Mouse (Mus musculus): ENCODE results near the gene Ckmt1. TPM values are rescaled to one million over a fixed set of nuclear protein-coding genes. Genes with fewer than 3 reads are reported as not detected.

Ckmt1 gene
- polyA plus RNA-seq, 2 experiments, result 0.06 TPM; not detected in 1

GRCm38 (mm10) chr2:121403296-121403695 lies 45.8 kb downstream of the Ckmt1 start:
- Histone ChIP-seq H3K9ac (replicated peaks) (no peak overlapping the region), H3K9me3 (ENCODE audit: control insufficient read depth, low read length) (no peaks in the 10 kb centered on the region), H3K27ac (no peak overlapping the region), H3K4me1 (replicated peaks; ENCODE audit: control insufficient read depth in 2 of 2, insufficient read depth in 2 of 2, low read length in 1 of 2) (no peaks in the 10 kb centered on the region), H3K36me3 (replicated peaks; ENCODE audit: control insufficient read depth, insufficient read depth, low read depth) (no peaks in the 10 kb centered on the region), H3K4me3 (ENCODE audit: insufficient read depth in 1 of 2, low read depth in 2 of 2, low read length in 2 of 2) (no peak overlapping the region), H3K4me2 (ENCODE audit: low read depth) (no peak overlapping the region), H3K27me3 (ENCODE audit: control insufficient read depth, insufficient read depth, low read length) (no peaks in the 10 kb centered on the region)
- ATAC-seq (ENCODE audit: insufficient read depth) (no peak), DNase-seq (ENCODE audit: low read depth in 3 of 3, low spot score in 3 of 3) (no peak)
- no peak for TF ChIP-seq EP300 (IDR thresholded peaks at IDR 0.05; ENCODE audit: low read depth)
- no peak for TF ChIP-seq CTCF (IDR thresholded peaks at IDR 0.05; ENCODE audit: low read depth)

- peak; percentile 11; the same call in 1 of the 2 replicates for ATAC-seq (ENCODE audit: insufficient read depth)
These were observed 50.6 kb downstream of the Ckmt1 start for GRCm38 (mm10) chr2:121408160-121408559.

GRCm38 (mm10) chr2:121412843-121413386 lies 55.4 kb downstream of the Ckmt1 start:
- ATAC-seq (ENCODE audit: insufficient read depth), result peak; percentile 12; the same call in 1 of the 2 replicates

More at GRCm38 (mm10) chr2:121408160-121408559, 50.6 kb downstream of the Ckmt1 start:
- TF ChIP-seq EP300 (IDR thresholded peaks at IDR 0.05; ENCODE audit: low read depth) (no peak), CTCF (IDR thresholded peaks at IDR 0.05; ENCODE audit: low read depth) (peak; percentile 81)
- Histone ChIP-seq H3K4me1 (replicated peaks; ENCODE audit: control insufficient read depth in 2 of 2, insufficient read depth in 2 of 2, low read length in 1 of 2) (peaks cover 2 to 8% of the 10 kb centered on the region in 2 experiments; a peak in 2 of 4 replicates), H3K36me3 (replicated peaks; ENCODE audit: control insufficient read depth, insufficient read depth, low read depth) (no peaks in the 10 kb centered on the region), H3K4me3 (ENCODE audit: insufficient read depth in 1 of 2, low read depth in 2 of 2, low read length in 2 of 2) (no peak overlapping the region), H3K9me3 (ENCODE audit: control insufficient read depth, low read length) (no peaks in the 10 kb centered on the region), H3K27me3 (ENCODE audit: control insufficient read depth, insufficient read depth, low read length) (no peaks in the 10 kb centered on the region), H3K9ac (replicated peaks) (no peak overlapping the region), H3K4me2 (ENCODE audit: low read depth) (no peak overlapping the region), H3K27ac (no peak overlapping the region)
- WGBS (ENCODE audit: insufficient replicate concordance), result 18% methylated on average over 4 of the region's 4 CpGs
- peak; percentile 52 to 56 (median 53) for DNase-seq (ENCODE audit: low read depth in 3 of 3, low spot score in 3 of 3)

More at GRCm38 (mm10) chr2:121412843-121413386, 55.4 kb downstream of the Ckmt1 start:
- Histone ChIP-seq H3K9me3 (ENCODE audit: control insufficient read depth, low read length) (no peaks in the 10 kb centered on the region), H3K9ac (replicated peaks) (peak overlapping the region; percentile 95), H3K27ac (peak overlapping the region; percentile 84), H3K36me3 (replicated peaks; ENCODE audit: control insufficient read depth, insufficient read depth, low read depth) (peaks cover 7% of the 10 kb centered on the region), H3K4me2 (ENCODE audit: low read depth) (peak overlapping the region; percentile 66), H3K27me3 (ENCODE audit: control insufficient read depth, insufficient read depth, low read length) (no peaks in the 10 kb centered on the region), H3K4me3 (ENCODE audit: insufficient read depth in 1 of 2, low read depth in 2 of 2, low read length in 2 of 2) (peak overlapping the region; percentile 86 to 90), H3K4me1 (replicated peaks; ENCODE audit: control insufficient read depth in 2 of 2, insufficient read depth in 2 of 2, low read length in 1 of 2) (peaks cover 10 to 17% of the 10 kb centered on the region in 2 experiments)
- peak; percentile 55 to 57 (median 56) for DNase-seq (ENCODE audit: low read depth in 3 of 3, low spot score in 3 of 3)
- WGBS (ENCODE audit: insufficient replicate concordance), result 4% methylated on average over 4 of the region's 4 CpGs
- no peak for TF ChIP-seq CTCF (IDR thresholded peaks at IDR 0.05; ENCODE audit: low read depth)

Other genes starting within 250 kb of the Ckmt1 start
- 0.02 TPM in 1 of 2 replicates, not detected in the other for gene Tgm7, start 247.9 kb upstream of the Ckmt1 start, polyA plus RNA-seq (2012; rRNA removed)
- not detected in 2 replicates for gene Tgm7, start 247.9 kb upstream of the Ckmt1 start, polyA plus RNA-seq (2014; fragmentation: Nextera tagmentation; extraction: Ambion mirVana)
- 3.7 and 5.6 TPM in 2 replicates for gene Adal, start 217.3 kb upstream of the Ckmt1 start, polyA plus RNA-seq (2012; rRNA removed)
- gene Adal, start 217.3 kb upstream of the Ckmt1 start, polyA plus RNA-seq (2014; fragmentation: Nextera tagmentation; extraction: Ambion mirVana), result 7.5 and 9.0 TPM in 2 replicates
- gene Lcmt2, start 217.1 kb upstream of the Ckmt1 start, polyA plus RNA-seq (2012; rRNA removed), result 3.6 and 4.1 TPM in 2 replicates
- gene Lcmt2, start 217.1 kb upstream of the Ckmt1 start, polyA plus RNA-seq (2014; fragmentation: Nextera tagmentation; extraction: Ambion mirVana), result 8.4 and 8.9 TPM in 2 replicates
- 13.0 and 15.0 TPM in 2 replicates for gene Tubgcp4, start 187.1 kb upstream of the Ckmt1 start, polyA plus RNA-seq (2012; rRNA removed)
- 20.3 and 21.3 TPM in 2 replicates for gene Tubgcp4, start 187.1 kb upstream of the Ckmt1 start, polyA plus RNA-seq (2014; fragmentation: Nextera tagmentation; extraction: Ambion mirVana)
- gene Zscan29, start 186.6 kb upstream of the Ckmt1 start, polyA plus RNA-seq (2012; rRNA removed), result 1.5 and 2.0 TPM in 2 replicates
- 2.8 and 3.1 TPM in 2 replicates for gene Zscan29, start 186.6 kb upstream of the Ckmt1 start, polyA plus RNA-seq (2014; fragmentation: Nextera tagmentation; extraction: Ambion mirVana)
- 16.4 and 17.0 TPM in 2 replicates for gene Trp53bp1, start 86.3 kb upstream of the Ckmt1 start, polyA plus RNA-seq (2012; rRNA removed)
- gene Trp53bp1, start 86.3 kb upstream of the Ckmt1 start, polyA plus RNA-seq (2014; fragmentation: Nextera tagmentation; extraction: Ambion mirVana), result 14.1 and 18.5 TPM in 2 replicates
- 0.04 TPM in 2 replicates for gene Map1a, start 68.1 kb upstream of the Ckmt1 start, polyA plus RNA-seq (2012; rRNA removed)
- 0.09 TPM in 1 of 2 replicates, not detected in the other for gene Map1a, start 68.1 kb upstream of the Ckmt1 start, polyA plus RNA-seq (2014; fragmentation: Nextera tagmentation; extraction: Ambion mirVana)
- 3.1 and 4.5 TPM in 2 replicates for gene Ppip5k1, start 2.3 kb upstream of the Ckmt1 start, polyA plus RNA-seq (2012; rRNA removed)
- 5.6 and 8.4 TPM in 2 replicates for gene Ppip5k1, start 2.3 kb upstream of the Ckmt1 start, polyA plus RNA-seq (2014; fragmentation: Nextera tagmentation; extraction: Ambion mirVana)
- gene Strc, start 29.5 kb downstream of the Ckmt1 start, polyA plus RNA-seq (2012; rRNA removed), result not detected in 2 replicates
- gene Strc, start 29.5 kb downstream of the Ckmt1 start, polyA plus RNA-seq (2014; fragmentation: Nextera tagmentation; extraction: Ambion mirVana), result not detected in 2 replicates
- 61.0 and 95.7 TPM in 2 replicates for gene Pdia3, start 56.1 kb downstream of the Ckmt1 start, polyA plus RNA-seq (2012; rRNA removed)
- 186 and 188 TPM in 2 replicates for gene Pdia3, start 56.1 kb downstream of the Ckmt1 start, polyA plus RNA-seq (2014; fragmentation: Nextera tagmentation; extraction: Ambion mirVana)
- gene Catsper2, start 56.1 kb downstream of the Ckmt1 start, polyA plus RNA-seq (2012; rRNA removed), result 0.40 and 0.60 TPM in 2 replicates
- gene Catsper2, start 56.1 kb downstream of the Ckmt1 start, polyA plus RNA-seq (2014; fragmentation: Nextera tagmentation; extraction: Ambion mirVana), result 0.29 and 0.92 TPM in 2 replicates
- gene Ell3, start 86.6 kb downstream of the Ckmt1 start, polyA plus RNA-seq (2012; rRNA removed), result 0.84 and 1.1 TPM in 2 replicates
- gene Ell3, start 86.6 kb downstream of the Ckmt1 start, polyA plus RNA-seq (2014; fragmentation: Nextera tagmentation; extraction: Ambion mirVana), result 1.8 and 2.0 TPM in 2 replicates
- 345 and 412 TPM in 2 replicates for gene Serf2, start 91.5 kb downstream of the Ckmt1 start, polyA plus RNA-seq (2012; rRNA removed)
- 279 and 297 TPM in 2 replicates for gene Serf2, start 91.5 kb downstream of the Ckmt1 start, polyA plus RNA-seq (2014; fragmentation: Nextera tagmentation; extraction: Ambion mirVana)
- gene Hypk, start 95.6 kb downstream of the Ckmt1 start, polyA plus RNA-seq (2012; rRNA removed), result 22.4 and 26.8 TPM in 2 replicates
- 72.9 and 79.2 TPM in 2 replicates for gene Hypk, start 95.6 kb downstream of the Ckmt1 start, polyA plus RNA-seq (2014; fragmentation: Nextera tagmentation; extraction: Ambion mirVana)
- 0.17 and 0.22 TPM in 2 replicates for gene Serinc4, start 99.1 kb downstream of the Ckmt1 start, polyA plus RNA-seq (2012; rRNA removed)
- 0.08 and 0.11 TPM in 2 replicates for gene Serinc4, start 99.1 kb downstream of the Ckmt1 start, polyA plus RNA-seq (2014; fragmentation: Nextera tagmentation; extraction: Ambion mirVana)
- gene Mfap1b, start 116.4 kb downstream of the Ckmt1 start, polyA plus RNA-seq (2012; rRNA removed), result 3.4 and 8.7 TPM in 2 replicates
- gene Mfap1b, start 116.4 kb downstream of the Ckmt1 start, polyA plus RNA-seq (2014; fragmentation: Nextera tagmentation; extraction: Ambion mirVana), result 20.1 and 22.2 TPM in 2 replicates
- gene Mfap1a, start 149.0 kb downstream of the Ckmt1 start, polyA plus RNA-seq (2012; rRNA removed), result 3.8 and 6.8 TPM in 2 replicates
- gene Mfap1a, start 149.0 kb downstream of the Ckmt1 start, polyA plus RNA-seq (2014; fragmentation: Nextera tagmentation; extraction: Ambion mirVana), result 8.5 and 10.0 TPM in 2 replicates
- 7.4 and 11.5 TPM in 2 replicates for gene Wdr76, start 149.0 kb downstream of the Ckmt1 start, polyA plus RNA-seq (2012; rRNA removed)
- 8.6 and 9.1 TPM in 2 replicates for gene Wdr76, start 149.0 kb downstream of the Ckmt1 start, polyA plus RNA-seq (2014; fragmentation: Nextera tagmentation; extraction: Ambion mirVana)